Mouse (Mus musculus) MEL (cell line): ENCODE measurements around the gene Nf1. TPM values are rescaled to one million over a fixed set of nuclear protein-coding genes. Genes with fewer than 3 reads are reported as not detected.

Source experiments
- DNase-seq: peaks from one replicate; pipeline ENCODE4 v3.0.0; 2011; ENCODE audit warnings: low read depth, low spot score
- H3K27ac ChIP-seq: 2 replicates; pipeline ENCODE4 v1.5.1; 2012; ENCODE audit warnings: low read depth, mild to moderate bottlenecking, control low read depth, low read length, moderate library complexity; ENCODE audit not compliant: control insufficient read depth
- H3K27me3 ChIP-seq, 2 experiments: fragments of 150-350 bp in 1 of 2; sonication (generic) in 1 of 2; 2 replicates each; pipeline ENCODE4 v1.6.1; 2012; ENCODE audit warnings: low read length in 2 of 2, mild to moderate bottlenecking in 2 of 2, improper control_type of control experiment in 1 of 2, moderate library complexity in 1 of 2; ENCODE audit not compliant: insufficient read depth in 2 of 2, control insufficient read depth in 1 of 2
- H3K36me3 ChIP-seq, 2 experiments: 2 replicates each; pipeline ENCODE4 v1.6.1; 2012 to 2014; ENCODE audit warnings: low read length in 2 of 2, improper control_type of control experiment in 1 of 2, inconsistent platforms in 1 of 2, mild to moderate bottlenecking in 1 of 2; ENCODE audit not compliant: insufficient read depth in 2 of 2, control insufficient read depth in 1 of 2
- H3K4me1 ChIP-seq, 2 experiments: fragments of 150-350 bp in 1 of 2; sonication (generic) in 1 of 2; 2 replicates each; pipeline ENCODE4 v1.6.1; 2012; ENCODE audit warnings: low read length in 2 of 2, improper control_type of control experiment in 1 of 2, mild to moderate bottlenecking in 1 of 2; ENCODE audit not compliant: insufficient read depth in 2 of 2, control insufficient read depth in 1 of 2
- H3K4me3 ChIP-seq, 2 experiments: fragments of 150-350 bp in 1 of 2; sonication (generic) in 1 of 2; 2 replicates each; pipeline ENCODE4 v1.5.1; 2012; ENCODE audit warnings: low read depth in 2 of 2, low read length in 2 of 2, mild to moderate bottlenecking in 2 of 2, moderate library complexity in 2 of 2, control low read depth in 1 of 2, improper control_type of control experiment in 1 of 2; ENCODE audit not compliant: control insufficient read depth in 1 of 2, insufficient read depth in 1 of 2
- H3K79me2 ChIP-seq: 2 replicates; pipeline ENCODE4 v1.6.1; 2012; ENCODE audit warnings: mild to moderate bottlenecking, low read length, moderate library complexity; ENCODE audit not compliant: control insufficient read depth, poor library complexity, insufficient read depth
- H3K9ac ChIP-seq: 2 replicates; pipeline ENCODE4 v1.6.1; 2012; ENCODE audit warnings: low read depth, mild to moderate bottlenecking, control low read depth, low read length, moderate library complexity; ENCODE audit not compliant: control insufficient read depth, poor library complexity, severe bottlenecking
- H3K9me3 ChIP-seq: fragments of 150-350 bp; sonication (generic); replicated peaks from 2 replicates; pipeline ENCODE4 v1.6.1; 2012; ENCODE audit warnings: mild to moderate bottlenecking, low read length, improper control_type of control experiment, moderate library complexity; ENCODE audit not compliant: insufficient read depth
- CHD2 ChIP-seq: IDR thresholded peaks from 2 replicates; pipeline ENCODE4 v1.6.1; 2011; ENCODE audit warnings: low read length, improper control_type of control experiment
- ELF1 ChIP-seq: IDR thresholded peaks from 2 replicates; pipeline ENCODE4 v1.6.1; 2014; ENCODE audit warnings: low read depth, mild to moderate bottlenecking, inconsistent platforms, low read length, improper control_type of control experiment, moderate library complexity
- EP300 ChIP-seq, 2 experiments: IDR thresholded peaks; 2 replicates each; pipeline ENCODE4 v1.6.1; 2011; ENCODE audit warnings: improper control_type of control experiment in 2 of 2, low read length in 2 of 2, low read depth in 1 of 2, mild to moderate bottlenecking in 1 of 2
- GATA1 ChIP-seq: IDR thresholded peaks from 2 replicates; pipeline ENCODE4 v1.6.1; 2011; ENCODE audit warnings: low read depth, low read length, improper control_type of control experiment
- JUND ChIP-seq: IDR thresholded peaks from 2 replicates; pipeline ENCODE4 v1.6.1; 2011; ENCODE audit warnings: low read depth, mild to moderate bottlenecking, improper control_type of control experiment, low read length
- MAFK ChIP-seq: IDR thresholded peaks from 2 replicates; pipeline ENCODE4 v1.6.1; 2011; ENCODE audit warnings: low read depth, mild to moderate bottlenecking, low read length, improper control_type of control experiment, borderline replicate concordance
- MAZ ChIP-seq: IDR thresholded peaks from 2 replicates; pipeline ENCODE4 v1.6.1; 2012; ENCODE audit warnings: low read depth, mild to moderate bottlenecking, inconsistent platforms, low read length, improper control_type of control experiment
- MXI1 ChIP-seq: IDR thresholded peaks from 2 replicates; pipeline ENCODE4 v1.6.1; 2011; ENCODE audit warnings: mild to moderate bottlenecking, low read depth, low read length, improper control_type of control experiment
- POLR2A ChIP-seq, 2 experiments: IDR thresholded peaks; 2 replicates each; pipeline ENCODE4 v1.6.1; 2011 to 2012; ENCODE audit warnings: low read length in 2 of 2, mild to moderate bottlenecking in 2 of 2, control low read depth in 1 of 2, improper control_type of control experiment in 1 of 2, low read depth in 1 of 2, moderate library complexity in 1 of 2; ENCODE audit not compliant: control insufficient read depth in 1 of 2, insufficient read depth in 1 of 2, poor library complexity in 1 of 2
- POLR2AphosphoS5 ChIP-seq: IDR thresholded peaks from 2 replicates; pipeline ENCODE4 v1.6.1; 2012; ENCODE audit warnings: low read depth, borderline replicate concordance, mild to moderate bottlenecking, inconsistent platforms, low read length, moderate library complexity, mixed read lengths
- RAD21 ChIP-seq: IDR thresholded peaks from 2 replicates; pipeline ENCODE4 v1.6.1; 2011; ENCODE audit warnings: mild to moderate bottlenecking, low read depth, low read length, improper control_type of control experiment
- SIN3A ChIP-seq: IDR thresholded peaks from 2 replicates; pipeline ENCODE4 v1.6.1; 2012; ENCODE audit warnings: low read length, improper control_type of control experiment, inconsistent platforms
- TAL1 ChIP-seq: IDR thresholded peaks from 2 replicates; pipeline ENCODE4 v1.6.1; 2012; ENCODE audit warnings: mild to moderate bottlenecking, inconsistent platforms, low read length, moderate library complexity, mixed read lengths
- TBP ChIP-seq: IDR thresholded peaks from 2 replicates; pipeline ENCODE4 v1.8.0; 2011; ENCODE audit warnings: low read depth, low read length, improper control_type of control experiment
- UBTF ChIP-seq: IDR thresholded peaks from 2 replicates; pipeline ENCODE4 v1.6.1; 2012; ENCODE audit warnings: low read depth, mild to moderate bottlenecking, inconsistent platforms, low read length, improper control_type of control experiment, moderate library complexity, borderline replicate concordance; ENCODE audit not compliant: insufficient read depth
- USF1 ChIP-seq: IDR thresholded peaks from 2 replicates; pipeline ENCODE4 v1.6.1; 2014; ENCODE audit warnings: low read depth, mild to moderate bottlenecking, inconsistent platforms, low read length, improper control_type of control experiment, moderate library complexity
- USF2 ChIP-seq, 2 experiments: IDR thresholded peaks; 2 replicates each; pipeline ENCODE4 v1.6.1; 2011 to 2012; ENCODE audit warnings: improper control_type of control experiment in 2 of 2, low read length in 2 of 2, borderline replicate concordance in 1 of 2, inconsistent platforms in 1 of 2, low read depth in 1 of 2, mild to moderate bottlenecking in 1 of 2; ENCODE audit not compliant: insufficient read depth in 1 of 2
- polyA plus RNA-seq, 2 experiments: library from polyadenylated mRNA; stranded (reverse) in 1 of 2; unstranded in 1 of 2; fragments of >175 nt in 1 of 2; fragments of >200 nt in 1 of 2; gene quantifications; 2 replicates each; pipeline versions ENCODE4 v1.2.1 to v1.2.4; 2012; ENCODE audit warnings: low replicate concordance in 2 of 2, low read depth in 1 of 2; ENCODE audit not compliant: insufficient read length in 2 of 2, insufficient read depth in 1 of 2, missing spikeins in 1 of 2
- total RNA-seq: library from RNA; depleted of rRNA; stranded (reverse); fragments of 300-350 nt; gene quantifications from 2 replicates; pipeline ENCODE4 v1.2.3, GENCODE M21; 2012

Nf1 gene
- total and polyA plus RNA-seq, 3 experiments: 13.2 to 108 (median 20.3) TPM

DNA sequence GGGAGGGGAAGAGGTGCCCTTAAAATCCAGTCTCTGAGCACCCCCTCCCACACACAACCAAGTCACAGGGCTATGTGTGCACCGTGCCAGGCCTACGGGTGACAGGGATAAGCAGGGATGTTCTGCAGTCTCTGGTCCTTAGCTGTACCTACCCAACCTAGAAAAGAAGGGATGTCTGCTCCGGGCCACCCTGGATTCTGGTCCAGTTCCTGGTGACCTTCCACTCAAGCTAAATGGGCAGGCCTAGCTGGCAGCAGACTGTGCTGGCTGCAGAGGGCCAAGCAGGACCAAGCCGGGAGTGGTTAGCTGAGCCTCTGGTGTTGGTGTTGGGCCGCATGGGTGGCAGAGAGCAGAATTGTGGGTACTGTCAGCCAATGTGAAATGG, 252.1 kb downstream of the Nf1 start:
- Histone ChIP-seq H3K9me3 (no peaks in the 10 kb centered on the region), H3K4me3 (no peak overlapping the region), H3K36me3 (no peaks in the 10 kb centered on the region), H3K27ac (no peak overlapping the region), H3K79me2 (no peaks in the 10 kb centered on the region), H3K27me3 (peaks cover 5 to 8% of the 10 kb centered on the region in 2 experiments; a peak in 3 of 4 replicates), H3K9ac (no peak overlapping the region), H3K4me1 (no peaks in the 10 kb centered on the region)
- DNase-seq: no peak
- TF ChIP-seq POLR2A (IDR thresholded peaks at IDR 0.05; ENCODE audit: control insufficient read depth in 1 of 2, insufficient read depth in 1 of 2, low read depth in 1 of 2, low read length in 2 of 2, poor library complexity in 1 of 2) (no peak), ELF1 (no peak), JUND (no peak), TAL1 (no peak), USF2 (IDR thresholded peaks at IDR 0.05; ENCODE audit: borderline replicate concordance in 1 of 2, insufficient read depth in 1 of 2, low read depth in 1 of 2, low read length in 2 of 2) (no peak), TBP (no peak), MAZ (no peak), UBTF (no peak), EP300 (IDR thresholded peaks at IDR 0.05; ENCODE audit: low read depth in 1 of 2, low read length in 2 of 2) (no peak), MAFK (no peak), USF1 (no peak), GATA1 (no peak), RAD21 (no peak), CHD2 (no peak), POLR2AphosphoS5 (no peak), SIN3A (no peak)

DNA sequence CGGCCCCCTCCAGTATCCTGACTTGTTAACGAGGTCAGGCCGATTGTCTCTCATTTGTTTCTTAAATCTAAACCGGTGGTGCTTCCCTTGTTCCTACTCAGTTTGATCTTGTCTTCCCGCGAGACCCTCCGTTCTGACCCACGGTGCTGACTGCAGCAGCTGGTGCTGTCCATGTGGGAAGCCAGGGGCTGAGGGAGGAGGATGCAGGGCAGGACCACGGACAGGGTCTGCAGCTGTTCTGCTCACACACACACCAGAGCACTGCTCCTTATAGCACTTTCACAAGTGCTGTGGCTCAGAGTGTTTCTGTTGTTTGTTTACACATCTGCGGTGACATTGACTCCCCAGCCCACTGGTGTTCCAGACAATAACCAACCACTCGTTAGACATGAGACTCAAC, 254.0 kb downstream of the Nf1 start:
- Histone ChIP-seq H3K36me3 (no peaks in the 10 kb centered on the region), H3K4me3 (no peak overlapping the region), H3K4me1 (no peaks in the 10 kb centered on the region), H3K27ac (no peak overlapping the region), H3K27me3 (peaks cover 5 to 14% of the 10 kb centered on the region in 2 experiments; a peak in 3 of 4 replicates), H3K9me3 (no peaks in the 10 kb centered on the region), H3K9ac (no peak overlapping the region), H3K79me2 (no peaks in the 10 kb centered on the region)
- TF ChIP-seq EP300 (IDR thresholded peaks at IDR 0.05; ENCODE audit: low read depth in 1 of 2, low read length in 2 of 2) (no peak), SIN3A (peak; percentile 65), MXI1 (peak; percentile 34; the same call in 1 of the 2 replicates)
- DNase-seq: peak; percentile 54
